Mouse (Mus musculus): ENCODE data around the gene Kank4. TPM values are rescaled to one million over a fixed set of nuclear protein-coding genes. Genes with fewer than 3 reads are reported as not detected.
"Not testable (repeated sequence)": the region's sequence is repeated elsewhere in the genome, so short reads cannot be mapped to it uniquely, and the experiment has no call there.

Gene Kank4
- polyA plus RNA-seq, 1 experiment: 0.01 TPM

DNA sequence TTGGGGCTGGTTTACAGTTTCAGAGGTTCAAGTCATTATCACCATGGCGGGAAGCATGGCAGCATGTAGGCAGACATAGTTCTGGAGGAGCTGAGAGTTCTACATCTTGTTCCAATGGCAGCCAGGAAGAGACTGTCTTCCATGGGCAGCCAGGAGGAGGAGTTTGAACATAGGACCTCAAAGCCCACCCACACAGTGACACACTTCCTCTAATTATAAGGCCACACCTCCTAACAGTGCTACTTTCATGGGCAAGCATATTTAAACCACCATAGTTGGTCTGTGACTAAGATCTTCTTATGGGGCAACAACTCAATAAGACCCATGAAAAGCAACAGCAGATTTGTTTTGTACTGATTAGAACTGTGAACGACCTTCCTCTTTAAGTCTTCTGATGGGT, 46.1 kb upstream of the Kank4 start:
- Histone ChIP-seq H3K27me3 (ENCODE audit: control insufficient read depth, insufficient read depth, insufficient read length) (no peaks in the 10 kb centered on the region), H3K4me3 (no peak overlapping the region), H3K36me3 (ENCODE audit: control insufficient read depth, insufficient read depth) (no peaks in the 10 kb centered on the region), H3ac (ENCODE audit: control insufficient read depth, insufficient read length) (no peak overlapping the region), H3K79me2 (ENCODE audit: control insufficient read depth, insufficient read depth) (no peaks in the 10 kb centered on the region), H3K4me2 (ENCODE audit: low read depth) (no peak overlapping the region)
- no peak for TF ChIP-seq MYOG (IDR thresholded peaks at IDR 0.05; ENCODE audit: control insufficient read depth in 1 of 3, insufficient read depth in 1 of 3, insufficient read length in 2 of 3, low read depth in 2 of 3)
- no peak for TF ChIP-seq SRF (IDR thresholded peaks at IDR 0.05; ENCODE audit: control insufficient read depth, insufficient read length, low read depth)
- TF ChIP-seq POLR2A (IDR thresholded peaks at IDR 0.05; ENCODE audit: insufficient read length, low read depth): no peak
- TF ChIP-seq TCF12 (IDR thresholded peaks at IDR 0.05; ENCODE audit: insufficient read depth, poor library complexity, severe bottlenecking): no peak
- TF ChIP-seq MYOD1 (IDR thresholded peaks at IDR 0.05; ENCODE audit: control insufficient read depth in 1 of 3, insufficient read length in 2 of 3, low read depth in 2 of 3): no peak
- no peak for TF ChIP-seq USF1 (IDR thresholded peaks at IDR 0.05; ENCODE audit: low read depth)
- TF ChIP-seq CEBPB (IDR thresholded peaks at IDR 0.05; ENCODE audit: insufficient read depth, poor library complexity, severe bottlenecking): no peak
- TF ChIP-seq TCF3 (IDR thresholded peaks at IDR 0.05; ENCODE audit: insufficient read length, low read depth): no peak
- TF ChIP-seq MAX (IDR thresholded peaks at IDR 0.05; ENCODE audit: low read depth): no peak
- no peak for TF ChIP-seq REST (IDR thresholded peaks at IDR 0.05; ENCODE audit: insufficient read depth, insufficient read length)

DNA sequence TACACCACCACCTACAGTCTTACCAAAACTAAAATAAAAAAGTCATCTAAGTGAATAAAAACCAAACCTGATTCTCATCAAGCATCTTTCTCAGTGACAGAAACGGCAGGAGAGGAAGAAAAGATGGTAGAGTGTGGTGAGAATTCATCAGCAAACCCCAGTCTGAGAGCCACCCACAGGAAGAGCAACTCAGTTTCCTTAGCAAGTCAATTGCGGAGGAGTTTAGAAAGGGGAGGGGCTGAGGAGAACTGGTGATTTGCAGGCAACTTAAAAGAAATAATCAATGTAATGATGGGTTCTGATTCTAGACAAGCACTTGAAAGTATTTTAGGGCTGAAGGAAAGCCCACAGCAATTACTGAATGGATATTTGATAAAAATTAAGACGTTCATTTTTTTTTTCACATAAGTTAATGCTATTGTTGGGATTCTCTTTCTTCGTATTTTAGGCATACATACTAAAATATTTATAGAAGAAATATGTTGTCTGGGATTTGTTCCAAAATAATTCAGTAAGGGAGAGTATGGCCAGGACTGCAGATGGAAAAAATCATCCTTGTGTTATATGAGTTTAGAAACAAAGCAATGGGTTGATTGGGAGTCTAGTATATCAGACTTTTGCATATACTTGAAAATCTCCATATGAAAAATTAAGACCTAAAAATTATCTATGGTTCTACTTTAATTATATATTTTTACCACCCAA, 41.0 kb upstream of the Kank4 start:
- TF ChIP-seq REST (IDR thresholded peaks at IDR 0.05; ENCODE audit: insufficient read depth, insufficient read length): no peak
- no peak for TF ChIP-seq MYOD1 (IDR thresholded peaks at IDR 0.05; ENCODE audit: control insufficient read depth in 1 of 3, insufficient read length in 2 of 3, low read depth in 2 of 3)
- TF ChIP-seq E2F4 (IDR thresholded peaks at IDR 0.05; ENCODE audit: insufficient read depth): no peak
- TF ChIP-seq USF1 (IDR thresholded peaks at IDR 0.05; ENCODE audit: low read depth): no peak
- TF ChIP-seq TCF3 (IDR thresholded peaks at IDR 0.05; ENCODE audit: insufficient read length, low read depth): no peak
- no peak for TF ChIP-seq SRF (IDR thresholded peaks at IDR 0.05; ENCODE audit: control insufficient read depth, insufficient read length, low read depth)
- TF ChIP-seq POLR2A (IDR thresholded peaks at IDR 0.05; ENCODE audit: insufficient read length, low read depth): no peak
- TF ChIP-seq POLR2AphosphoS2 (IDR thresholded peaks at IDR 0.05; ENCODE audit: insufficient read length, low read depth): no peak
- no peak for TF ChIP-seq CEBPB (IDR thresholded peaks at IDR 0.05; ENCODE audit: insufficient read depth, poor library complexity, severe bottlenecking)
- TF ChIP-seq TCF12 (IDR thresholded peaks at IDR 0.05; ENCODE audit: insufficient read depth, poor library complexity, severe bottlenecking): no peak
- TF ChIP-seq MYOG (IDR thresholded peaks at IDR 0.05; ENCODE audit: control insufficient read depth in 1 of 3, insufficient read depth in 1 of 3, insufficient read length in 2 of 3, low read depth in 2 of 3): no peak
- no peak for TF ChIP-seq MAX (IDR thresholded peaks at IDR 0.05; ENCODE audit: low read depth)
- Histone ChIP-seq H3ac (ENCODE audit: control insufficient read depth, insufficient read length) (no peak overlapping the region), H3K4me3 (no peak overlapping the region)

DNA sequence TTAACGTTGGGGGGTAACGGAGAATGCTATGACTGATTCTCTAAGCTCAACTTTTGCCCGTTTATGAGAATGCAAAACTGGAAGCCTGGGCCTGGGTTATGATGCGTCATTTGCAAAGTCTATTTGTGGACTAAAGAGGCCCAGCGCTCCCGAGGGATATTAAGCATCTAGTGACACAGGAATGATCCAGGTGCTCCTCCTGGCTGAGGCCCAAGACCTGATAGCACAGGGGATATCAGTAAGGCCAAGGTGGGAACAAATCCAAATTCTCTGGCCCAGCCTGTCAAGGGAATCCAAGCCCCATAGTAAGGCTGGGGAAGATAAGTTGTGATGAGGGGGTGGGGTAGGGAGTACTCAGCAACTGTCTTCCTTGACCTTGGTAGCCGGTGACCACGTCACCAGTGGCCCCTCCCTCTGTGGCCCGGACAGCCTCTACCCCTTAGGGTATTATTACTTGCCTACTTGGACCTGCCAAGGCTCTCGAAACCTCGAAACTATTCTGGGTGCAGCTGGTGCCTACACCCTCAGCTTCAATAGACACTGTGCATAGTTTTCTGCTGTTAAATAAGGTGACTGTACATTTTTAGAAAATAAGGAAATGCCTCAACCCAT, 39.8 kb upstream of the Kank4 start:
- Histone ChIP-seq H3K27me3 (ENCODE audit: control insufficient read depth, insufficient read depth, insufficient read length) (no peaks in the 10 kb centered on the region), H3K4me3 (no peak overlapping the region), H3ac (ENCODE audit: control insufficient read depth, insufficient read length) (no peak overlapping the region), H3K4me2 (ENCODE audit: low read depth) (no peak overlapping the region), H3K79me2 (ENCODE audit: control insufficient read depth, insufficient read depth) (no peaks in the 10 kb centered on the region), H3K36me3 (ENCODE audit: control insufficient read depth, insufficient read depth) (no peaks in the 10 kb centered on the region)
- no peak for TF ChIP-seq REST (IDR thresholded peaks at IDR 0.05; ENCODE audit: insufficient read depth, insufficient read length)
- TF ChIP-seq TCF12 (IDR thresholded peaks at IDR 0.05; ENCODE audit: insufficient read depth, poor library complexity, severe bottlenecking): no peak
- no peak for TF ChIP-seq MAX (IDR thresholded peaks at IDR 0.05; ENCODE audit: low read depth)
- TF ChIP-seq MYOD1 (IDR thresholded peaks at IDR 0.05; ENCODE audit: control insufficient read depth in 1 of 3, insufficient read length in 2 of 3, low read depth in 2 of 3): no peak
- TF ChIP-seq E2F4 (IDR thresholded peaks at IDR 0.05; ENCODE audit: insufficient read depth): no peak
- no peak for TF ChIP-seq MYOG (IDR thresholded peaks at IDR 0.05; ENCODE audit: control insufficient read depth in 1 of 3, insufficient read depth in 1 of 3, insufficient read length in 2 of 3, low read depth in 2 of 3)
- no peak for TF ChIP-seq TCF3 (IDR thresholded peaks at IDR 0.05; ENCODE audit: insufficient read length, low read depth)
- TF ChIP-seq USF1 (IDR thresholded peaks at IDR 0.05; ENCODE audit: low read depth): no peak
- TF ChIP-seq CEBPB (IDR thresholded peaks at IDR 0.05; ENCODE audit: insufficient read depth, poor library complexity, severe bottlenecking): no peak
- no peak for TF ChIP-seq POLR2AphosphoS2 (IDR thresholded peaks at IDR 0.05; ENCODE audit: insufficient read length, low read depth)
- no peak for TF ChIP-seq SRF (IDR thresholded peaks at IDR 0.05; ENCODE audit: control insufficient read depth, insufficient read length, low read depth)
- no peak for TF ChIP-seq POLR2A (IDR thresholded peaks at IDR 0.05; ENCODE audit: insufficient read length, low read depth)

More for the DNA sequence above, 41.0 kb upstream of the Kank4 start:
- Histone ChIP-seq H3K79me2 (ENCODE audit: control insufficient read depth, insufficient read depth) (no peaks in the 10 kb centered on the region), H3K27me3 (ENCODE audit: control insufficient read depth, insufficient read depth, insufficient read length) (no peaks in the 10 kb centered on the region), H3K4me2 (ENCODE audit: low read depth) (no peak overlapping the region), H3K36me3 (ENCODE audit: control insufficient read depth, insufficient read depth) (no peaks in the 10 kb centered on the region)

DNA sequence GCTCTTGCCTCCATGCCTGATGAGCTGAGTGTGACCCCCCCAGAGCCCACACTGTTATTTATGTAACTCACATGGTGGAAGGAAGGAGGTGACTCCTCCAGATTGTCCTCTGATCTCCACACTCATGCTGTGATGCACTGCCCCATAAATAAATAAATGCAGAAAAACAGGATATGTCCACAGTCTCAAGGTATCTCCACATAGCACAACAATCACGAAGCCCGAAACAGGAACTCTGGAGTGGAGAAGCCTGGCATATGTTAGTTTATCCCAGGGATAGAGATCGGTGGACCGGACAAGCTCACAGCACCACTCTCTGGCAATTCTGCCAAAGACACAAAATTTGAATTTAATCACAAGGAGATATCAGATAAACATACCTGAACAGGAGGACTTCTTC, 36.6 kb upstream of the Kank4 start:
- no peak for TF ChIP-seq MYOD1 (IDR thresholded peaks at IDR 0.05; ENCODE audit: control insufficient read depth in 1 of 3, insufficient read length in 2 of 3, low read depth in 2 of 3)
- Histone ChIP-seq H3K36me3 (ENCODE audit: control insufficient read depth, insufficient read depth) (no peaks in the 10 kb centered on the region), H3K4me3 (no peak overlapping the region), H3K27me3 (ENCODE audit: control insufficient read depth, insufficient read depth, insufficient read length) (no peaks in the 10 kb centered on the region), H3K79me2 (ENCODE audit: control insufficient read depth, insufficient read depth) (no peaks in the 10 kb centered on the region), H3K4me2 (ENCODE audit: low read depth) (no peak overlapping the region), H3ac (ENCODE audit: control insufficient read depth, insufficient read length) (no peak overlapping the region)

DNA sequence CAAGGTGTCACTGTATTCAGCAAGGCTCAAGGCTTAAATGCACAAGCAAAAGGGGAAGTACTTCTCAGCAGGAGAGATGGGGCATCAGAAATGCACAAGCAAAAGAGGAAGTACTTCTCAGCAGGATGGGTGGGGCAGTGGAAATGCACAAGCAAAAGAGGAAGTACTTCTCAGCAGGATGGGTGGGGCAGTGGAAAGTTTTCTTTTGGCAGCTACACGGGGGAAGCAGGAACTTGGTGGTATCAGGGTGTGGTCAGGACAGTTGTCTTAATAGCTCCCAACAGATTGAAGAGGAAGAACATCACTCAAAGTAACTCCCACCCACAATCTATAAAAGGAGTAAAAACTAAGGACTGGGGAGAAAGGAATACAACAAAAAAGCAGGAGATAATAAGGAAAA, 33.1 kb upstream of the Kank4 start:
- not testable (repeated sequence) for H3K4me2 ChIP-seq (ENCODE audit: low read depth); H3K4me3 ChIP-seq; H3ac ChIP-seq (ENCODE audit: control insufficient read depth, insufficient read length); H3K79me2 ChIP-seq (ENCODE audit: control insufficient read depth, insufficient read depth); H3K27me3 ChIP-seq (ENCODE audit: control insufficient read depth, insufficient read depth, insufficient read length); H3K36me3 ChIP-seq (ENCODE audit: control insufficient read depth, insufficient read depth)

Data from myocyte (in vitro differentiated cells).